Mouse (Mus musculus) forebrain, embryonic 11.5 days (tissue): ENCODE results near the gene St6galnac3. TPM values are rescaled to one million over a fixed set of nuclear protein-coding genes. Genes with fewer than 3 reads are reported as not detected.

ENCODE experiments used
- ATAC-seq: fragments of 200-750 bp; cut with Nextera tagmentation; replicated peaks from 2 replicates; pipeline ENCODE4 v1.8.0; 2017; ENCODE audit warnings: moderate TSS enrichment; ENCODE audit not compliant: low FRiP score
- DNase-seq: peaks from one replicate; pipeline ENCODE4 v3.0.0-alpha.2; 2017; ENCODE audit warnings: low spot score
- H3K27ac ChIP-seq: fragments of 300-500 bp; sonication (generic); 2 replicates; pipeline ENCODE4 v1.5.1; 2014; ENCODE audit warnings: low read depth, low read length
- H3K27me3 ChIP-seq: fragments of 300-500 bp; sonication (generic); 2 replicates; pipeline ENCODE4 v1.6.1; 2014; ENCODE audit warnings: mild to moderate bottlenecking, low read length, mixed read lengths; ENCODE audit not compliant: control insufficient read depth, insufficient read depth
- H3K36me3 ChIP-seq: fragments of 300-500 bp; sonication (generic); 2 replicates; pipeline ENCODE4 v1.6.1; 2014; ENCODE audit warnings: mild to moderate bottlenecking, low read length, moderate library complexity, mixed read lengths; ENCODE audit not compliant: control insufficient read depth, insufficient read depth
- H3K4me1 ChIP-seq: fragments of 300-500 bp; sonication (generic); replicated peaks from 2 replicates; pipeline ENCODE4 v1.6.1; 2014; ENCODE audit warnings: low read length, mixed read lengths; ENCODE audit not compliant: control insufficient read depth, insufficient read depth
- H3K4me2 ChIP-seq: fragments of 300-500 bp; sonication (generic); 2 replicates; pipeline ENCODE4 v1.6.1; 2014; ENCODE audit warnings: low read depth, mild to moderate bottlenecking, low read length, moderate library complexity, mixed read lengths; ENCODE audit not compliant: severe bottlenecking
- H3K4me3 ChIP-seq: fragments of 300-500 bp; sonication (generic); 2 replicates; pipeline ENCODE4 v1.5.1; 2014; ENCODE audit warnings: low read depth, low read length
- H3K9ac ChIP-seq: fragments of 300-500 bp; sonication (generic); 2 replicates; pipeline ENCODE4 v1.6.1; 2014; ENCODE audit warnings: low read length
- H3K9me3 ChIP-seq: fragments of 300-500 bp; sonication (generic); 2 replicates; pipeline ENCODE4 v1.6.1; 2016; ENCODE audit warnings: low read length, mixed read lengths; ENCODE audit not compliant: control insufficient read depth
- WGBS: fragments of 180-500 bp; shearing (Covaris S2); extraction: QIAGEN DNeasy Blood & Tissue Kit; methylation state at CpG from one replicate; pipeline ENCODE4 v1.1.7; 2014; 5-methylcytosine and 5-hydroxymethylcytosine counted together
- polyA plus RNA-seq: library from polyadenylated mRNA; unstranded; fragments of >200 nt; fragmentation: Nextera tagmentation; extraction: Ambion mirVana; gene quantifications from 2 replicates; pipeline ENCODE4 v1.2.1, GENCODE M21; 2014

Gene St6galnac3
- polyA plus RNA-seq, 1 experiment from 2014 or later, result 38.0 TPM

- H3K9me3 ChIP-seq, result no peaks in the 10 kb centered on the region
- no peak for ATAC-seq
- H3K27ac ChIP-seq, result no peak overlapping the region
- H3K4me2 ChIP-seq, result no peak overlapping the region
- no peak for DNase-seq
- WGBS, result 90% methylated on average over 7 of the region's 7 CpGs
- H3K9ac ChIP-seq, result no peak overlapping the region
- H3K4me3 ChIP-seq, result no peak overlapping the region
- H3K36me3 ChIP-seq, result no peaks in the 10 kb centered on the region
- H3K27me3 ChIP-seq, result no peaks in the 10 kb centered on the region
- peaks cover 5% of the 10 kb centered on the region; the same call in 1 of the 2 replicates for H3K4me1 ChIP-seq
Measured at GRCm38 (mm10) chr3:153618976-153619375, 106.0 kb downstream of the St6galnac3 start.

GRCm38 (mm10) chr3:153616849-153617248 is 108.1 kb downstream of the St6galnac3 start:
- peaks cover 5% of the 10 kb centered on the region; the same call in 1 of the 2 replicates for H3K4me1 ChIP-seq
- WGBS, result 38% methylated on average over 8 of the region's 8 CpGs
- no peaks in the 10 kb centered on the region for H3K27me3 ChIP-seq
- H3K9ac ChIP-seq, result no peak overlapping the region
- no peak overlapping the region for H3K27ac ChIP-seq
- no peaks in the 10 kb centered on the region for H3K36me3 ChIP-seq
- DNase-seq, result no peak
- no peak overlapping the region for H3K4me3 ChIP-seq
- H3K4me2 ChIP-seq, result no peak overlapping the region
- no peaks in the 10 kb centered on the region for H3K9me3 ChIP-seq
- no peak for ATAC-seq

- Histone ChIP-seq H3K36me3 (no peaks in the 10 kb centered on the region), H3K27me3 (no peaks in the 10 kb centered on the region), H3K4me1 (peaks cover 2% of the 10 kb centered on the region; the same call in 1 of the 2 replicates), H3K27ac (no peak overlapping the region), H3K9ac (no peak overlapping the region), H3K4me3 (no peak overlapping the region), H3K9me3 (no peaks in the 10 kb centered on the region), H3K4me2 (no peak overlapping the region)
- no peak for DNase-seq
- ATAC-seq, result no peak
- 91% methylated on average over 13 of the region's 13 CpGs for WGBS
Measured at GRCm38 (mm10) chr3:153610239-153610638, 114.7 kb downstream of the St6galnac3 start.

GRCm38 (mm10) chr3:153606331-153606730 is 118.6 kb downstream of the St6galnac3 start:
- H3K4me1 ChIP-seq, result peaks cover 2% of the 10 kb centered on the region; the same call in 1 of the 2 replicates
- no peaks in the 10 kb centered on the region for H3K9me3 ChIP-seq
- ATAC-seq (no peak), DNase-seq (no peak)
- H3K27ac ChIP-seq, result no peak overlapping the region
- H3K27me3 ChIP-seq, result no peaks in the 10 kb centered on the region
- no peak overlapping the region for H3K4me2 ChIP-seq
- H3K4me3 ChIP-seq, result no peak overlapping the region
- no peaks in the 10 kb centered on the region for H3K36me3 ChIP-seq
- no peak overlapping the region for H3K9ac ChIP-seq
- WGBS, result 92% methylated on average over 3 of the region's 3 CpGs

DNA sequence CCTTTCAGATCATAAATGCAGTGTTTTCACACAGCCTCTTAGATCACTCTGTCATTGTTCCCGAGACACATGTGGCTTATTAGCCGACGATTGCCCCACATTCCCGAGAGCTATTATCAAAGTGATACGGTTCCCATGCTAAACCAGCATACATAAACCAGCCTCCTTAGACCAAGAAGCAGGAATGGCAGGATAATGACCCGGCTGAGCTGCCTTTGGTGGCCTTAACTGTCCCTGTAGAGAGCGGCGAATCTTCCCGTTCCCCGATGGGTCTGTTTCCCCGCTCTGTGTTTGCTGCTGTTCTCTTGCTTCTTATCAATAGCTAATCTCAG is 119.2 kb downstream of the St6galnac3 start:
- WGBS, result 67% methylated on average over 11 of the region's 11 CpGs
- no peak overlapping the region for H3K9ac ChIP-seq
- H3K4me3 ChIP-seq, result no peak overlapping the region
- ATAC-seq (no peak), DNase-seq (no peak)
- H3K27me3 ChIP-seq, result no peaks in the 10 kb centered on the region
- H3K4me2 ChIP-seq, result no peak overlapping the region
- no peak overlapping the region for H3K27ac ChIP-seq
- H3K4me1 ChIP-seq, result peaks cover 2% of the 10 kb centered on the region; the same call in 1 of the 2 replicates
- H3K9me3 ChIP-seq, result no peaks in the 10 kb centered on the region
- no peaks in the 10 kb centered on the region for H3K36me3 ChIP-seq

GRCm38 (mm10) chr3:153605089-153605766 is 119.7 kb downstream of the St6galnac3 start:
- DNase-seq (no peak), ATAC-seq (no peak)
- H3K4me1 ChIP-seq, result peaks cover 2% of the 10 kb centered on the region; the same call in 1 of the 2 replicates
- H3K4me3 ChIP-seq, result no peak overlapping the region
- no peak overlapping the region for H3K9ac ChIP-seq
- H3K27ac ChIP-seq, result no peak overlapping the region
- no peaks in the 10 kb centered on the region for H3K9me3 ChIP-seq
- no peaks in the 10 kb centered on the region for H3K36me3 ChIP-seq
- no peaks in the 10 kb centered on the region for H3K27me3 ChIP-seq
- WGBS, result 83% methylated on average over 19 of the region's 19 CpGs
- no peak overlapping the region for H3K4me2 ChIP-seq

DNA sequence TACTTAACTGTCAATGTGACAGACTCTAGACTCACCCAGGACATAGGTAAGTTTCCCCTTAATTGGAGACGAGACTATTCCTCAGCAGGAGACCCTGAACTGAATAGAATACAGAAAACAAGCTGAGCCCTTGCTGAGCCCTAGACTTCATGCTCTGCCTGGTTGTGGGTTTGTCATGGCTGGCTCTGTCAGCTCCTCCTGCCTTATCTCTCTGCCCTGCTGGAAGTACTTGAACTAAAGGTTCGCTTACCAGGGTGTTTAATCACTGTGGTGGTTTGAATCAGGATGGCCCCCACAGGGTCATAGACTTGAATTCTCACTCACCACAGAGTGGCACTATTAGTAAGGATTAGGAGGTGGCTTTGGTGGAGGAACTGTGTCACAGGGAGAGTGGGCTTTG is 125.8 kb downstream of the St6galnac3 start:
- Histone ChIP-seq H3K9ac (no peak overlapping the region), H3K4me2 (no peak overlapping the region), H3K27me3 (no peaks in the 10 kb centered on the region), H3K36me3 (no peaks in the 10 kb centered on the region), H3K4me3 (no peak overlapping the region), H3K4me1 (peaks cover 2% of the 10 kb centered on the region; the same call in 1 of the 2 replicates), H3K9me3 (no peaks in the 10 kb centered on the region), H3K27ac (no peak overlapping the region)
- WGBS, result 65% methylated on average over 2 of the region's 2 CpGs
- no peak for DNase-seq
- ATAC-seq, result no peak

- no peaks in the 10 kb centered on the region for H3K27me3 ChIP-seq
- ATAC-seq, result no peak
Measured at GRCm38 (mm10) chr3:153598631-153599030, 126.3 kb downstream of the St6galnac3 start.

DNA sequence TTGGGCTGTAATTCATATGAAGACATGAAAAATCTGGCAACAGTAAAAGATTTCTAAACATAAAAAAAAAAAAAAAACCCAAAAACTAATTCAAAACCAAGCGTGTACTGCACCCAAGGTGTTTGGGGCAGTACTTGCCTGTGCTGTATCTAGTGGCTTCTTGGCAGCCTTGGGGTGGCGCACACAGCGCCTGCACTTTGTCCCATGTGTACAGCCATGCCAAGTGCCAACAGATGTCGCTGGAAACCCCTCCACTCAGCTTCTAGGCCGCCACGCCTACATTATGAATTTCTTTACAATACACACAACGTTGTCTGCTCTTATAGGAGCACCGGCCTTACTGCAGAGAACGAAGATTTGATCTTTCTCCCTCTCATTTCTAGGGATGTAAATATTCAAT is 130.4 kb downstream of the St6galnac3 start:
- Histone ChIP-seq H3K27me3 (no peaks in the 10 kb centered on the region), H3K9ac (no peak overlapping the region), H3K9me3 (no peaks in the 10 kb centered on the region), H3K36me3 (no peaks in the 10 kb centered on the region), H3K4me3 (no peak overlapping the region), H3K4me1 (peaks cover 2% of the 10 kb centered on the region), H3K27ac (no peak overlapping the region), H3K4me2 (no peak overlapping the region)
- no peak for ATAC-seq
- WGBS, result 89% methylated on average over 9 of the region's 9 CpGs
- no peak for DNase-seq

More at GRCm38 (mm10) chr3:153598631-153599030, 126.3 kb downstream of the St6galnac3 start:
- no peaks in the 10 kb centered on the region for H3K9me3 ChIP-seq
- no peak overlapping the region for H3K27ac ChIP-seq
- 91% methylated on average over 6 of the region's 6 CpGs for WGBS
- no peak overlapping the region for H3K4me3 ChIP-seq
- H3K4me1 ChIP-seq, result peaks cover 2% of the 10 kb centered on the region
- H3K9ac ChIP-seq, result no peak overlapping the region
- DNase-seq, result no peak
- no peaks in the 10 kb centered on the region for H3K36me3 ChIP-seq
- H3K4me2 ChIP-seq, result no peak overlapping the region
